Mouse (Mus musculus): Measurements from ENCODE around the gene Rbp3. TPM values are rescaled to one million over a fixed set of nuclear protein-coding genes. Genes with fewer than 3 reads are reported as not detected.

The Rbp3 gene
- total and polyA plus RNA-seq, 3 experiments, result not detected

DNA sequence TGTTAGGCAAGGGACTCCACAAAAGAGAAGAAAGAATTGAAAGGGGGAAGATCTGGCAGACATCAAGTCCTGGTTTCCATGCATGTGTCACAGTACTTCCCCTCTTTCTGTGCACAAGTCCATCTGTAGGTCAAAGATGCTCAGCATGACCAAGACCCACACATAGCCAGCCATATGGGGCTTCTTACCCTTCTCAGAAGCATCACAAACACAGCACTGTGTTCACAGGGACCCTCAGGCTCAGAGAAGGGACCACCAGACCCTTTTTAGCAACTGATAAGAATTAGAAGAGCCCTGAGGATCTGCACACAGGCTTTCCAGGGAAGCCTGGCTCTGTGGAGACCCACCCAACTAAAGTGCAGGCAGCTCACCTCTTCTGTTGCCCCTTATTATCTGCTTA, 46.3 kb downstream of the Rbp3 start:
- Histone ChIP-seq H3K9me3 (replicated peaks; ENCODE audit: insufficient read depth, low read length) (no peaks in the 10 kb centered on the region), H3K4me1 (ENCODE audit: control insufficient read depth in 1 of 2, insufficient read depth in 2 of 2, low read length in 2 of 2) (no peaks in the 10 kb centered on the region), H3K36me3 (ENCODE audit: control insufficient read depth in 1 of 2, insufficient read depth in 2 of 2, low read length in 2 of 2) (no peaks in the 10 kb centered on the region), H3K27me3 (ENCODE audit: control insufficient read depth in 1 of 2, insufficient read depth in 2 of 2, low read length in 2 of 2) (no peaks in the 10 kb centered on the region), H3K79me2 (ENCODE audit: control insufficient read depth, insufficient read depth, low read length, poor library complexity) (no peaks in the 10 kb centered on the region), H3K9ac (ENCODE audit: control insufficient read depth, low read depth, low read length, poor library complexity, severe bottlenecking) (no peak overlapping the region), H3K4me3 (ENCODE audit: control insufficient read depth in 1 of 2, insufficient read depth in 1 of 2, low read depth in 2 of 2, low read length in 2 of 2) (no peak overlapping the region), H3K27ac (ENCODE audit: control insufficient read depth, low read depth, low read length) (no peak overlapping the region)
- TF ChIP-seq CHD1 (IDR thresholded peaks at IDR 0.05; ENCODE audit: low read depth, low read length), result no peak
- no peak for TF ChIP-seq TAL1 (IDR thresholded peaks at IDR 0.05; ENCODE audit: low read length)
- DNase-seq (ENCODE audit: low read depth, low spot score), result no peak

DNA sequence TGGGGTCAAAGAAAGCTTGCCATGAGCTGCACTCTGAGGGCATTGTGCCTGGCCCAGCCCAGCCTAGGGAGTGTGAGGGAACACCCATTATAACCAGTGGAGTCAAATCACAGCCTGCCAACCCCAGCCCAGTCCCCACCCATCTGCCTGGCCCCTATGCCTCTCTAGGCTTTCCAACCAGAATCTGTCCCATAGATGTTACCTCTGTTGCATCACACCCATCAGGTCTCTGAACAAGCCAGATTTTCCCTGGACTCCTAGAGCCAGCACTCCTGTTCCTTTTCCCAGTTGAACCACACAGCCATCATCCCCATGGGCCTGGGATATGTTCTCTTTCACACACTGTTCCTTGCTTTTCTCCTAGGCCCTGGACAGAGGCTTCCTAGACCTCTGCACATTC, 47.6 kb downstream of the Rbp3 start:
- DNase-seq (ENCODE audit: low read depth, low spot score), result no peak
- no peak for TF ChIP-seq POLR2A (IDR thresholded peaks at IDR 0.05; ENCODE audit: control insufficient read depth in 1 of 2, insufficient read depth in 1 of 2, low read depth in 1 of 2, low read length in 2 of 2, poor library complexity in 1 of 2)
- TF ChIP-seq CTCF (IDR thresholded peaks at IDR 0.05 in 2 of 3, conservative IDR thresholded peaks at IDR 0.05 in 1 of 3; ENCODE audit: control insufficient read depth in 1 of 3, insufficient read depth in 1 of 3, low read depth in 2 of 3, low read length in 3 of 3, poor library complexity in 1 of 3, severe bottlenecking in 1 of 3), result no peak
- TF ChIP-seq ETS1 (IDR thresholded peaks at IDR 0.05; ENCODE audit: low read depth, low read length), result no peak
- no peak for TF ChIP-seq MAZ (IDR thresholded peaks at IDR 0.05; ENCODE audit: low read depth, low read length)
- TF ChIP-seq ELF1 (IDR thresholded peaks at IDR 0.05; ENCODE audit: low read depth, low read length), result no peak
- TF ChIP-seq NRF1 (IDR thresholded peaks at IDR 0.05; ENCODE audit: insufficient read depth, low read depth, low read length, poor library complexity, severe bottlenecking), result no peak
- TF ChIP-seq TBP (IDR thresholded peaks at IDR 0.05; ENCODE audit: low read depth, low read length), result no peak
- no peak for TF ChIP-seq SMC3 (IDR thresholded peaks at IDR 0.05; ENCODE audit: low read depth, low read length)
- no peak for TF ChIP-seq NELFE (IDR thresholded peaks at IDR 0.05; ENCODE audit: low read depth, low read length)
- TF ChIP-seq TCF12 (IDR thresholded peaks at IDR 0.05; ENCODE audit: low read depth, low read length), result no peak
- no peak for TF ChIP-seq KAT2A (conservative IDR thresholded peaks at IDR 0.05; ENCODE audit: low read depth, low read length)
- no peak for TF ChIP-seq EP300 (IDR thresholded peaks at IDR 0.05; ENCODE audit: low read depth in 1 of 2, low read length in 2 of 2)
- TF ChIP-seq SIN3A (IDR thresholded peaks at IDR 0.05; ENCODE audit: low read length), result no peak
- TF ChIP-seq MYB (IDR thresholded peaks at IDR 0.05; ENCODE audit: low read depth, low read length), result no peak
- TF ChIP-seq MXI1 (IDR thresholded peaks at IDR 0.05; ENCODE audit: low read depth, low read length), result no peak
- no peak for TF ChIP-seq GABPA (IDR thresholded peaks at IDR 0.05; ENCODE audit: low read depth, low read length)
- no peak for TF ChIP-seq GATA1 (IDR thresholded peaks at IDR 0.05; ENCODE audit: low read depth, low read length)
- Histone ChIP-seq H3K4me1 (ENCODE audit: control insufficient read depth in 1 of 2, insufficient read depth in 2 of 2, low read length in 2 of 2) (no peaks in the 10 kb centered on the region), H3K9me3 (replicated peaks; ENCODE audit: insufficient read depth, low read length) (no peaks in the 10 kb centered on the region), H3K79me2 (ENCODE audit: control insufficient read depth, insufficient read depth, low read length, poor library complexity) (no peaks in the 10 kb centered on the region), H3K27ac (ENCODE audit: control insufficient read depth, low read depth, low read length) (no peak overlapping the region), H3K4me3 (ENCODE audit: control insufficient read depth in 1 of 2, insufficient read depth in 1 of 2, low read depth in 2 of 2, low read length in 2 of 2) (no peak overlapping the region), H3K36me3 (ENCODE audit: control insufficient read depth in 1 of 2, insufficient read depth in 2 of 2, low read length in 2 of 2) (no peaks in the 10 kb centered on the region), H3K27me3 (ENCODE audit: control insufficient read depth in 1 of 2, insufficient read depth in 2 of 2, low read length in 2 of 2) (no peaks in the 10 kb centered on the region), H3K9ac (ENCODE audit: control insufficient read depth, low read depth, low read length, poor library complexity, severe bottlenecking) (no peak overlapping the region)
